Mouse (Mus musculus): ENCODE data around the gene Tenm2. TPM values are rescaled to one million over a fixed set of nuclear protein-coding genes. Genes with fewer than 3 reads are reported as not detected.

Tenm2 gene
- polyA plus RNA-seq, 1 experiment: 0.61 TPM

- no peak for TF ChIP-seq CTCF (conservative IDR thresholded peaks at IDR 0.05; ENCODE audit: insufficient read depth, insufficient read length, low read depth, low read length)
- no peak for TF ChIP-seq POLR2A (IDR thresholded peaks at IDR 0.05; ENCODE audit: low read depth, low read length)
- no peaks in the 10 kb centered on the region for H3K27me3 ChIP-seq (replicated peaks; ENCODE audit: control insufficient read depth, insufficient read depth, low read length)
- peak overlapping the region; percentile 10; the same call in 1 of the 2 replicates for H3K4me3 ChIP-seq (ENCODE audit: insufficient read depth, low read depth, low read length)
- H3K27ac ChIP-seq (ENCODE audit: insufficient read depth, low read depth, low read length): no peak overlapping the region
- peak; percentile 8 for DNase-seq
- 17% methylated on average over 20 of the region's 20 CpGs for WGBS
- H3K4me1 ChIP-seq (ENCODE audit: control insufficient read depth, insufficient read depth, low read length): no peaks in the 10 kb centered on the region
- H3K36me3 ChIP-seq (ENCODE audit: control insufficient read depth, insufficient read depth, low read length): no peaks in the 10 kb centered on the region
Observed at GRCm38 (mm10) chr11:36277192-36277902, 958.4 kb downstream of the Tenm2 start.

- DNase-seq: no peak
- H3K4me3 ChIP-seq (ENCODE audit: insufficient read depth, low read depth, low read length): no peak overlapping the region
- TF ChIP-seq CTCF (conservative IDR thresholded peaks at IDR 0.05; ENCODE audit: insufficient read depth, insufficient read length, low read depth, low read length) (no peak), POLR2A (IDR thresholded peaks at IDR 0.05; ENCODE audit: low read depth, low read length) (no peak)
- no peaks in the 10 kb centered on the region for H3K36me3 ChIP-seq (ENCODE audit: control insufficient read depth, insufficient read depth, low read length)
- no peaks in the 10 kb centered on the region for H3K4me1 ChIP-seq (ENCODE audit: control insufficient read depth, insufficient read depth, low read length)
- H3K27ac ChIP-seq (ENCODE audit: insufficient read depth, low read depth, low read length): no peak overlapping the region
- no peaks in the 10 kb centered on the region for H3K27me3 ChIP-seq (replicated peaks; ENCODE audit: control insufficient read depth, insufficient read depth, low read length)
- 37% methylated on average over 5 of the region's 5 CpGs for WGBS
Observed at GRCm38 (mm10) chr11:36276015-36276414, 959.7 kb downstream of the Tenm2 start.

- no peaks in the 10 kb centered on the region for H3K36me3 ChIP-seq (ENCODE audit: control insufficient read depth, insufficient read depth, low read length)
- H3K4me1 ChIP-seq (ENCODE audit: control insufficient read depth, insufficient read depth, low read length): no peaks in the 10 kb centered on the region
- H3K27ac ChIP-seq (ENCODE audit: insufficient read depth, low read depth, low read length): no peak overlapping the region
- TF ChIP-seq CTCF (conservative IDR thresholded peaks at IDR 0.05; ENCODE audit: insufficient read depth, insufficient read length, low read depth, low read length): no peak
- TF ChIP-seq POLR2A (IDR thresholded peaks at IDR 0.05; ENCODE audit: low read depth, low read length): no peak
- no peak for DNase-seq
- no peak overlapping the region for H3K4me3 ChIP-seq (ENCODE audit: insufficient read depth, low read depth, low read length)
- WGBS: 86% methylated on average over 2 of the region's 2 CpGs
- H3K27me3 ChIP-seq (replicated peaks; ENCODE audit: control insufficient read depth, insufficient read depth, low read length): no peaks in the 10 kb centered on the region
Observed at GRCm38 (mm10) chr11:36272149-36272548, 963.6 kb downstream of the Tenm2 start.

GRCm38 (mm10) chr11:36269945-36270344 is 965.8 kb downstream of the Tenm2 start:
- 88% methylated on average over 6 of the region's 6 CpGs for WGBS
- TF ChIP-seq CTCF (conservative IDR thresholded peaks at IDR 0.05; ENCODE audit: insufficient read depth, insufficient read length, low read depth, low read length): no peak
- TF ChIP-seq POLR2A (IDR thresholded peaks at IDR 0.05; ENCODE audit: low read depth, low read length): no peak
- no peak for DNase-seq
- H3K27me3 ChIP-seq (replicated peaks; ENCODE audit: control insufficient read depth, insufficient read depth, low read length): no peaks in the 10 kb centered on the region
- no peaks in the 10 kb centered on the region for H3K4me1 ChIP-seq (ENCODE audit: control insufficient read depth, insufficient read depth, low read length)
- no peak overlapping the region for H3K27ac ChIP-seq (ENCODE audit: insufficient read depth, low read depth, low read length)
- no peaks in the 10 kb centered on the region for H3K36me3 ChIP-seq (ENCODE audit: control insufficient read depth, insufficient read depth, low read length)
- H3K4me3 ChIP-seq (ENCODE audit: insufficient read depth, low read depth, low read length): no peak overlapping the region

GRCm38 (mm10) chr11:36264776-36265466 is 970.8 kb downstream of the Tenm2 start:
- Histone ChIP-seq H3K27ac (ENCODE audit: insufficient read depth, low read depth, low read length) (0 out of 2 replicates have a peak overlapping the region, but pooled peaks have one; percentile 40), H3K4me3 (ENCODE audit: insufficient read depth, low read depth, low read length) (no peak overlapping the region), H3K36me3 (ENCODE audit: control insufficient read depth, insufficient read depth, low read length) (no peaks in the 10 kb centered on the region), H3K27me3 (replicated peaks; ENCODE audit: control insufficient read depth, insufficient read depth, low read length) (no peaks in the 10 kb centered on the region), H3K4me1 (ENCODE audit: control insufficient read depth, insufficient read depth, low read length) (no peaks in the 10 kb centered on the region)
- 63% methylated on average over 17 of the region's 17 CpGs for WGBS
- peak; percentile 46 for DNase-seq
- TF ChIP-seq POLR2A (IDR thresholded peaks at IDR 0.05; ENCODE audit: low read depth, low read length): no peak
- no peak for TF ChIP-seq CTCF (conservative IDR thresholded peaks at IDR 0.05; ENCODE audit: insufficient read depth, insufficient read length, low read depth, low read length)

- DNase-seq: no peak
- WGBS: 49% methylated on average over 10 of the region's 10 CpGs
- no peak overlapping the region for H3K4me3 ChIP-seq (ENCODE audit: insufficient read depth, low read depth, low read length)
- no peaks in the 10 kb centered on the region for H3K27me3 ChIP-seq (replicated peaks; ENCODE audit: control insufficient read depth, insufficient read depth, low read length)
- no peaks in the 10 kb centered on the region for H3K36me3 ChIP-seq (ENCODE audit: control insufficient read depth, insufficient read depth, low read length)
- TF ChIP-seq CTCF (conservative IDR thresholded peaks at IDR 0.05; ENCODE audit: insufficient read depth, insufficient read length, low read depth, low read length) (no peak), POLR2A (IDR thresholded peaks at IDR 0.05; ENCODE audit: low read depth, low read length) (no peak)
- H3K4me1 ChIP-seq (ENCODE audit: control insufficient read depth, insufficient read depth, low read length): no peaks in the 10 kb centered on the region
- H3K27ac ChIP-seq (ENCODE audit: insufficient read depth, low read depth, low read length): no peak overlapping the region
Observed at GRCm38 (mm10) chr11:36263840-36264239, 971.9 kb downstream of the Tenm2 start.

GRCm38 (mm10) chr11:36257187-36257586 is 978.6 kb downstream of the Tenm2 start:
- H3K4me3 ChIP-seq (ENCODE audit: insufficient read depth, low read depth, low read length): no peak overlapping the region
- no peak for DNase-seq
- WGBS: 72% methylated on average over 5 of the region's 5 CpGs
- H3K36me3 ChIP-seq (ENCODE audit: control insufficient read depth, insufficient read depth, low read length): no peaks in the 10 kb centered on the region
- no peak overlapping the region for H3K27ac ChIP-seq (ENCODE audit: insufficient read depth, low read depth, low read length)
- no peaks in the 10 kb centered on the region; the same call in 1 of the 2 replicates for H3K27me3 ChIP-seq (replicated peaks; ENCODE audit: control insufficient read depth, insufficient read depth, low read length)
- TF ChIP-seq CTCF (conservative IDR thresholded peaks at IDR 0.05; ENCODE audit: insufficient read depth, insufficient read length, low read depth, low read length) (no peak), POLR2A (IDR thresholded peaks at IDR 0.05; ENCODE audit: low read depth, low read length) (no peak)
- H3K4me1 ChIP-seq (ENCODE audit: control insufficient read depth, insufficient read depth, low read length): no peaks in the 10 kb centered on the region

All from kidney, adult 2 months (tissue).